Mouse (Mus musculus): ENCODE measurements around the gene Ogfr. TPM values are rescaled to one million over a fixed set of nuclear protein-coding genes. Genes with fewer than 3 reads are reported as not detected.
A peak's percentile ranks its signal among the peaks of the same experiment; 100 is the strongest.

Gene Ogfr
- total RNA-seq (2015): 22.9 and 24.4 TPM in 2 replicates
- total RNA-seq (2017): 34.9 and 47.6 TPM in 2 replicates

- peak; percentile 89 for ATAC-seq (replicated peaks; ENCODE audit: poor library complexity)
Observed at GRCm38 (mm10) chr2:180589123-180589831, at the start of gene Ogfr. Ogfr (plus strand) TSS chr2:180589245.

DNA sequence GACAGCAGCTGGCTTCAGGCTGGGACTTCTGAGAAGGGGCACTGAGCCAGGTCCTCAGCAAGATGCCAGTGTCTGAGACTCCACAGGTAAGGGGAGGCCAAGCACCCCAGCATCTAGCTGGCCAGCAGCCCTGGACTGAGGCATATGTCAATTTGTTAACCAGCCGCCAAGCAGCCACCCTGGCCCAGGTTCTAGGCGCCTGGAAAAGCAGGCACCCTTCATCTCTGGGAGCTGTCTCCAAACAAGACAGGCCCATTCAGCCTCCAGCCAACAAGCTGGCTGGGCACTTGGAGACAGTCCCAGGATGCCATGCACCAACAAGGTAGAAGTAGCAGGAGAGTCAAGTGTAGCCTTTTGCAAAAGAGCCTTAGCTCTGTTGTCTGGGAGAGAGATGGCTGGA is 45.4 kb upstream of the Ogfr start:
- ATAC-seq (replicated peaks; ENCODE audit: poor library complexity): no peak

DNA sequence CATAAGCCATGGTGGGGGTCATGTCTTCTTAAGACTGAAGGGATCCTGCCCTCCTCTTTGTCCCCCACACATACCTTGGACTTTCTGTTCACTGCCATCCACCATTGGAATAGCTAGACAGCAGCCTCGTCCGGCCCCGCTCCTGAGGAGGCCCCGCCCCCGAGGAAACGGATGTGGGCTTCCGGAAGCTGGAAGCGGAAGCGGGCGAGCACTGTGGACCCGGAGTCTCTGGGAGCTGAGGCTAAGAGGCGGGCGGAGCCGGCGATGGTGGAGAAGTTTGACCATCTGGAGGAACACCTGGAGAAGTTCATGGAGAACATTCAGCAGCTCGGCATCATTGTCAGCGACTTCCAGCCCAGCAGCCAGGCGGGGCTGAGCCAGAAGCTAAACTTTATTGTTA is 44.0 kb upstream of the Ogfr start:
- no peak for ATAC-seq (replicated peaks; ENCODE audit: poor library complexity)

GRCm38 (mm10) chr2:180547384-180548106 is 41.5 kb upstream of the Ogfr start:
- no peak for ATAC-seq (replicated peaks; ENCODE audit: poor library complexity)

- no peak for ATAC-seq (replicated peaks; ENCODE audit: poor library complexity)
Observed at GRCm38 (mm10) chr2:180552340-180552739, 36.7 kb upstream of the Ogfr start.

GRCm38 (mm10) chr2:180555219-180555618 is 33.8 kb upstream of the Ogfr start:
- ATAC-seq (replicated peaks; ENCODE audit: poor library complexity): no peak

DNA sequence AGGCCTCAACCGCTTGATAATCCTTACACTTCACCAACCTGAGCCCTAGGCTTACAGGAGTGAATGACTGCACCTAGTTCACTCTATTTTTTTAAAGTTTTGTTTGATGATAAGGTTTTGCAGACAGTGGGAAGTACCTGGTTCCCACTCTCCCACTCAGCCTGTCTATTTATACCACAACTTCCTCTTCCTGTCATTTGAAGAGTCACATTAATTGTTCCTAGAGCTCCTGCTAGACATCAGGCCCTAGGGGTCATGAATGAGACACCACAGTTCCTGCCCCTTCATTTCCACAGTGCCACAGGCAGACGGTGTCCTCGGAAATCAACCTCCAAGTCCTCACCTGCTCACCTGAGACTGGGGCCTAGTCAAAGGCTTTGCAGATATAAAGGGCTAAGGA is 32.6 kb upstream of the Ogfr start:
- peak; percentile 75 for ATAC-seq (replicated peaks; ENCODE audit: poor library complexity)

DNA sequence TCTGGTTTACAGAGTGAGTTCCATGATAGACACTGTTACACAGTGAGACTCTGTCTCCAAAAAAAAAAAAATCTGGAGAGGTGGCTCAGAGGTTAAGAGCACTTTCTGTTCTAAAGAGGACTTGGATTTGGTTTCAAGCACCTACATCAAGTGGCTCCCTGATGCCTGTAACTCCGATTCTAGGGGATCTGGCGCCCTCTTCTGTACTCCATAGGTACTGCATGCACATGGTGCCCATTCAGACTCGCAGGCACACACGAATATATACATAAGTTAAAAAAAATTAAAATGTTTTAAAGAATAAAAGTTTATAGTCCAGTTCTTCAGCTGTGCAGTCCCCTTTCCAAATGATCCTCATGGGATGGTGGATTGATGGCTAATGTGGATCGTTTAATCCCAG is 28.8 kb upstream of the Ogfr start:
- peak; percentile 71 for ATAC-seq (replicated peaks; ENCODE audit: poor library complexity)

GRCm38 (mm10) chr2:180562146-180562545 is 26.9 kb upstream of the Ogfr start:
- ATAC-seq (replicated peaks; ENCODE audit: poor library complexity): no peak

DNA sequence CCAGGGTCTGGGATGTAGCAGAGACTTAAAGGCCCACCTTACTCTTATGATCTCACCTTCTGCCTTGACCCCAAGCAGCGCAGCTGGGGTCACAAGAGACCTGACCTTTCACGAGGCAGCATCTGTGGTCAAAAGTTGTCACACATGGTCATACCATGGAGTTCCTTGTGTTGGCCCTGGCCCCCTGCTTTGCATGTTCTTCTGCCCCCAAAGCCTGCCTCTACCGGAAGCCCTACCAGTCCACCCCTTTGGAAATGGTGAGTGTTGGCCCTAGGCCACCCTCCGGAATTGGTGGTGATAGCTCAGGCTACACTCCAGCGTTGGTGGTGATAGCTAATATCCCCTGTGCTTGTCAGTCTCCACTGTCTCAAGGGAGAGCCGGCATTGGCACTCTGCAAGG is 25.7 kb upstream of the Ogfr start:
- no peak for ATAC-seq (replicated peaks; ENCODE audit: poor library complexity)

- no peak for ATAC-seq (replicated peaks; ENCODE audit: poor library complexity)
Observed at GRCm38 (mm10) chr2:180563841-180564240, 25.2 kb upstream of the Ogfr start.

GRCm38 (mm10) chr2:180566240-180566913 is 22.7 kb upstream of the Ogfr start:
- ATAC-seq (replicated peaks; ENCODE audit: poor library complexity): peak; percentile 81

- ATAC-seq (replicated peaks; ENCODE audit: poor library complexity): 0 out of 2 replicates have a peak, but pooled peaks have one; percentile 23
Observed at GRCm38 (mm10) chr2:180569028-180569643, 19.9 kb upstream of the Ogfr start.

DNA sequence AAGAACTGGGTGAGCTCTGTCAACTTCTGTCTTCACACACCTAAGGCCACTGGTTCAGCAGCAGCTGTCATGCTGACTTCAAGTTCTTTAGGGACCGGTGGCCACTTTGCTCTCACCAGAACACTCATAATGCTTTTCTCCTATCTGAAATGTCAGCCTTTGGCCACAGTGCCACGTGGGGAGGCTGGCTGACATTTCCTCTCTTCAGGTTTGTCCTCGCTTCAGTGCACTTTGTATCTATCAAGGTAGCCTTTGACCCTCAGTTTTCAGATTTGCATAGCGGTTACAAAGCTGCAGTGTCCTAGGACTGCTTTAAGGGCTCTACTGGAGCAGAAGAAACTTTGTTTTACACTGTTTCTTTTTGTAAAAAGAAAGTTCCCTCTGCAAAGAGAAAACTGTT is 12.6 kb upstream of the Ogfr start:
- no peak for ATAC-seq (replicated peaks; ENCODE audit: poor library complexity)

GRCm38 (mm10) chr2:180578686-180579085 is 10.4 kb upstream of the Ogfr start:
- peak; percentile 63 for ATAC-seq (replicated peaks; ENCODE audit: poor library complexity)

DNA sequence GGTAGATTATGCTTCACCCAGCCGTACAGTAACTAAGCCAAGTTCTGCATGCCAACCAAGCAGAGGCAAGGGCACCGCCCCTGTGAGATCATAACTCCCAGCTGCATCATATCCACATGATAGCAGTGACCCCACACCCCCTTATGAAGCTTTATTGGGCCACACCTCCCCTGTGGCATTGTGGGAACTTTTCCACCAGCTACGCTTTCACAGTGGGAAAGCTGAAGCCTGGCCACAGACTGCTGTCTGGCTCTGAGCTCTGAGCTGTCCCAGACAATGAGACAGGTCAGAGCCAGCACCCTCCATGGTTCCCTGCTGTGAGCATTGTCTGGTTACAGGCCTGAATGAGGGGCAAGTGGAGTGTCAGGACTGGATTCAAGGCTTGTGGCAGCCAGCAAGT is 8.0 kb upstream of the Ogfr start, which contains the start of gene Mrgbp:
TSS of gene Mrgbp (plus strand) at position 303 of the 400 bp plus-strand sequence.
- peak; percentile 19; the same call in 1 of the 2 replicates for ATAC-seq (replicated peaks; ENCODE audit: poor library complexity)

- ATAC-seq (replicated peaks; ENCODE audit: poor library complexity): peak; percentile 87
Observed at GRCm38 (mm10) chr2:180582481-180583153, 6.4 kb upstream of the Ogfr start.

GRCm38 (mm10) chr2:180583154-180583507 is 5.9 kb upstream of the Ogfr start:
- peak; percentile 9; the same call in 1 of the 2 replicates for ATAC-seq (replicated peaks; ENCODE audit: poor library complexity)

- peak; percentile 38 for ATAC-seq (replicated peaks; ENCODE audit: poor library complexity)
Observed at GRCm38 (mm10) chr2:180588736-180589122, 316 bp upstream of the Ogfr start.

GRCm38 (mm10) chr2:180597490-180597889 is 8.4 kb downstream of the Ogfr start, which contains the start of gene Col9a3:
Col9a3 (plus strand) TSS chr2:180597790.
- ATAC-seq (replicated peaks; ENCODE audit: poor library complexity): no peak

All from megakaryocyte progenitor cell, adult 5-6 weeks (primary cell).